8 mouse cellular contexts compared by ENCODE assay signal in genomic region chr2:160578384-160579320, GRCm38 (mm10).
DNase-seq lines count a peak whose midpoint lies in the region; ATAC-seq and TF ChIP-seq lines count a peak whose summit lies in the region.

No protein-coding gene starts in this region.

- H3K27ac ChIP-seq in bone marrow, adult 2 months (ENCODE audit: control insufficient read depth, insufficient read depth, low read depth, low read length, poor library complexity): no peak overlapping the region
- H3K27ac ChIP-seq in lung, embryonic 15.5 days: no peak overlapping the region
- H3K27ac ChIP-seq in olfactory bulb, adult 2 months (ENCODE audit: insufficient read depth, low read depth, low read length): no peak overlapping the region

- no peaks in the 10 kb centered on the region for H3K9me3 ChIP-seq in lung, embryonic 15.5 days

- H3K4me1 ChIP-seq in bone marrow, adult 2 months (ENCODE audit: control insufficient read depth, insufficient read depth, low read length): no peaks in the 10 kb centered on the region
- no peaks in the 10 kb centered on the region for H3K4me1 ChIP-seq in lung, embryonic 15.5 days
- H3K4me1 ChIP-seq in olfactory bulb, adult 2 months (ENCODE audit: control insufficient read depth, insufficient read depth, low read length): no peaks in the 10 kb centered on the region

- no peaks in the 10 kb centered on the region for H3K36me3 ChIP-seq in lung, embryonic 15.5 days

- H3K9ac ChIP-seq in lung, embryonic 15.5 days: no peak overlapping the region

- TF ChIP-seq POLR2A in bone marrow, adult 2 months (IDR thresholded peaks at IDR 0.05; ENCODE audit: borderline replicate concordance, control insufficient read depth, low read depth, low read length): no peak
- TF ChIP-seq POLR2A in olfactory bulb, adult 2 months (IDR thresholded peaks at IDR 0.05; ENCODE audit: insufficient read depth, low read depth, low read length): no peak

- H3K27me3 ChIP-seq in lung, embryonic 15.5 days: peaks cover 35% of the 10 kb centered on the region

- H3K4me3 ChIP-seq in bone marrow, adult 2 months (replicated peaks; ENCODE audit: control insufficient read depth, low read depth, low read length): no peak overlapping the region
- no peak overlapping the region for H3K4me3 ChIP-seq in lung, embryonic 15.5 days
- H3K4me3 ChIP-seq in olfactory bulb, adult 2 months (ENCODE audit: insufficient read depth, low read depth, low read length): no peak overlapping the region

- ATAC-seq in CD4-positive, CD25-positive, alpha-beta regulatory T cell, adult 4 months: peak; percentile 67
- peak; percentile 69; the same call in 1 of the 2 replicates for ATAC-seq in erythroblast, adult 5-6 weeks (replicated peaks; ENCODE audit: low FRiP score, poor library complexity, severe bottlenecking)
- peak; percentile 27; the same call in 1 of the 2 replicates for ATAC-seq in lung, embryonic 15.5 days (ENCODE audit: borderline replicate concordance, extremely low read depth, low FRiP score, low TSS enrichment)

- intact Hi-C loops in heart, postnatal 10 days (cut with DNase I): loop anchor here (1.0 to 5.0 kb wide), 4 partner anchors 164 to 1526 kb away; no protein-coding TSS in a partner anchor

- WGBS in bone marrow, adult 2 months: 12% methylated on average over 17 of the region's 17 CpGs
- 11% methylated on average over 17 of the region's 17 CpGs for WGBS in lung, embryonic 15.5 days
- 7% methylated on average over 17 of the region's 17 CpGs for WGBS in olfactory bulb, adult 2 months

- H3K4me2 ChIP-seq in lung, embryonic 15.5 days: no peak overlapping the region

- peak; percentile 93 for TF ChIP-seq CTCF in bone marrow, adult 2 months (IDR thresholded peaks at IDR 0.05; ENCODE audit: control insufficient read depth, insufficient read depth, low read length)
- TF ChIP-seq CTCF in olfactory bulb, adult 2 months (IDR thresholded peaks at IDR 0.05; ENCODE audit: insufficient read depth, low read depth, low read length): peak; percentile 96

- peak; percentile 87 to 92 for DNase-seq in heart, postnatal 10 days
- peak; percentile 86 for DNase-seq in layer of hippocampus, adult 11-12 months (ENCODE audit: low spot score)
- peak; percentile 31 to 39 for DNase-seq in thymus, adult 18-20 months

Comparison
In these comparisons a context has a peak if more than half of its experiments do, and no peak if none do; other contexts are left out.
1. DNase-seq: peak in every context shown above with its lines; median percentile 90 in heart, postnatal 10 days; 86 in layer of hippocampus, adult 11-12 months; 35 in thymus, adult 18-20 months.